Mouse (Mus musculus) myocyte (in vitro differentiated cells): ENCODE data around the gene Scpep1. TPM values are rescaled to one million over a fixed set of nuclear protein-coding genes. Genes with fewer than 3 reads are reported as not detected.
"Not testable (repeated sequence)": the region's sequence is repeated elsewhere in the genome, so short reads cannot be mapped to it uniquely, and the experiment has no call there.

Source experiments
- H3K27me3 ChIP-seq: one replicate; pipeline ENCODE4 v1.6.1; 2011; ENCODE audit not compliant: control insufficient read depth, insufficient read depth, insufficient read length
- H3K36me3 ChIP-seq: one replicate; pipeline ENCODE4 v1.6.1; 2011; ENCODE audit not compliant: control insufficient read depth, insufficient read depth
- H3K4me2 ChIP-seq: one replicate; pipeline ENCODE4 v1.6.1; 2011; ENCODE audit warnings: low read depth, control low read depth
- H3K4me3 ChIP-seq: one replicate; pipeline ENCODE4 v1.5.1; 2011; ENCODE audit warnings: mild to moderate bottlenecking, control low read depth, moderate library complexity
- H3K79me2 ChIP-seq: one replicate; pipeline ENCODE4 v1.6.1; 2011; ENCODE audit not compliant: control insufficient read depth, insufficient read depth
- H3ac ChIP-seq: one replicate; pipeline ENCODE4 v1.6.1; 2011; ENCODE audit not compliant: control insufficient read depth, insufficient read length
- CEBPB ChIP-seq: IDR thresholded peaks from 2 replicates; pipeline ENCODE4 v1.6.1; 2011; ENCODE audit warnings: mild to moderate bottlenecking, moderate library complexity; ENCODE audit not compliant: poor library complexity, insufficient read depth, severe bottlenecking
- E2F4 ChIP-seq: IDR thresholded peaks from one replicate; pipeline ENCODE4 v1.6.1; 2011; ENCODE audit warnings: mild to moderate bottlenecking, control low read depth, moderate library complexity; ENCODE audit not compliant: insufficient read depth
- MAX ChIP-seq: IDR thresholded peaks from one replicate; pipeline ENCODE4 v1.6.1; 2011; ENCODE audit warnings: low read depth, mild to moderate bottlenecking, control low read depth
- MYOD1 ChIP-seq, 3 experiments: IDR thresholded peaks; one replicate each; pipeline ENCODE4 v1.6.1; 2011; ENCODE audit warnings: control low read depth in 2 of 3, low read depth in 2 of 3, mild to moderate bottlenecking in 2 of 3, moderate library complexity in 1 of 3; ENCODE audit not compliant: insufficient read length in 2 of 3, control insufficient read depth in 1 of 3
- MYOG ChIP-seq, 3 experiments: IDR thresholded peaks; one replicate each; pipeline ENCODE4 v1.6.1; 2011; ENCODE audit warnings: control low read depth in 2 of 3, low read depth in 2 of 3, mild to moderate bottlenecking in 2 of 3; ENCODE audit not compliant: insufficient read length in 2 of 3, control insufficient read depth in 1 of 3, insufficient read depth in 1 of 3
- POLR2A ChIP-seq: IDR thresholded peaks from one replicate; pipeline ENCODE4 v1.6.1; 2011; ENCODE audit warnings: low read depth, mild to moderate bottlenecking, control low read depth, moderate library complexity; ENCODE audit not compliant: insufficient read length
- POLR2AphosphoS2 ChIP-seq: IDR thresholded peaks from one replicate; pipeline ENCODE4 v1.6.1; 2011; ENCODE audit warnings: low read depth, control low read depth; ENCODE audit not compliant: insufficient read length
- REST ChIP-seq: IDR thresholded peaks from one replicate; pipeline ENCODE4 v1.6.1; 2011; ENCODE audit warnings: mild to moderate bottlenecking, control low read depth, moderate library complexity; ENCODE audit not compliant: insufficient read depth, insufficient read length
- SRF ChIP-seq: IDR thresholded peaks from one replicate; pipeline ENCODE4 v1.6.1; 2011; ENCODE audit warnings: low read depth; ENCODE audit not compliant: control insufficient read depth, insufficient read length
- TCF12 ChIP-seq: IDR thresholded peaks from one replicate; pipeline ENCODE4 v1.6.1; 2011; ENCODE audit warnings: mild to moderate bottlenecking, control low read depth; ENCODE audit not compliant: poor library complexity, insufficient read depth, severe bottlenecking
- TCF3 ChIP-seq: IDR thresholded peaks from one replicate; pipeline ENCODE4 v1.6.1; 2011; ENCODE audit warnings: low read depth, control low read depth; ENCODE audit not compliant: insufficient read length
- USF1 ChIP-seq: IDR thresholded peaks from one replicate; pipeline ENCODE4 v1.6.1; 2011; ENCODE audit warnings: low read depth, mild to moderate bottlenecking, control low read depth, moderate library complexity
- polyA plus RNA-seq: library from polyadenylated mRNA; unstranded; fragments of >200 nt; fragmentation: generic; extraction: Trizol; gene quantifications from one replicate; pipeline ENCODE4 v1.2.1, GENCODE M21; 2012; ENCODE audit warnings: missing spikeins

Gene Scpep1
- polyA plus RNA-seq, 1 experiment: 172 TPM

- H3K4me3 ChIP-seq, H3K79me2 ChIP-seq, H3ac ChIP-seq, H3K36me3 ChIP-seq, H3K27me3 ChIP-seq, H3K4me2 ChIP-seq: not testable (repeated sequence)
Measured at GRCm38 (mm10) chr11:88892789-88893188, 62.5 kb downstream of the Scpep1 start.

- H3K4me2 ChIP-seq, H3K4me3 ChIP-seq, H3K27me3 ChIP-seq, H3K79me2 ChIP-seq, H3ac ChIP-seq, H3K36me3 ChIP-seq: not testable (repeated sequence)
Measured at GRCm38 (mm10) chr11:88891921-88892561, 63.2 kb downstream of the Scpep1 start.

GRCm38 (mm10) chr11:88891446-88891845 is 63.8 kb downstream of the Scpep1 start:
- not testable (repeated sequence) for H3K4me2 ChIP-seq, H3K79me2 ChIP-seq, H3ac ChIP-seq

GRCm38 (mm10) chr11:88890904-88891303 is 64.4 kb downstream of the Scpep1 start:
- H3ac ChIP-seq, H3K4me3 ChIP-seq, H3K79me2 ChIP-seq, H3K27me3 ChIP-seq, H3K36me3 ChIP-seq, H3K4me2 ChIP-seq: not testable (repeated sequence)

More at GRCm38 (mm10) chr11:88891446-88891845, 63.8 kb downstream of the Scpep1 start:
- H3K36me3 ChIP-seq, H3K4me3 ChIP-seq, H3K27me3 ChIP-seq: not testable (repeated sequence)

GRCm38 (mm10) chr11:88888996-88889395 is 66.3 kb downstream of the Scpep1 start:
- TF ChIP-seq REST: no peak
- no peak for TF ChIP-seq MAX
- no peak for TF ChIP-seq CEBPB
- TF ChIP-seq TCF3: no peak
- TF ChIP-seq POLR2A: no peak
- no peak for TF ChIP-seq TCF12
- TF ChIP-seq USF1: no peak
- TF ChIP-seq MYOD1 (IDR thresholded peaks at IDR 0.05; ENCODE audit: control insufficient read depth in 1 of 3, insufficient read length in 2 of 3, low read depth in 2 of 3): peak in 1 of 3 experiments; percentile 45
- TF ChIP-seq E2F4: no peak
- peak in 1 of 3 experiments; percentile 58 for TF ChIP-seq MYOG (IDR thresholded peaks at IDR 0.05; ENCODE audit: control insufficient read depth in 1 of 3, insufficient read depth in 1 of 3, insufficient read length in 2 of 3, low read depth in 2 of 3)
- no peak for TF ChIP-seq SRF
- TF ChIP-seq POLR2AphosphoS2: no peak
- no peak overlapping the region for H3ac ChIP-seq
- no peak overlapping the region for H3K4me3 ChIP-seq
- H3K27me3 ChIP-seq: no peaks in the 10 kb centered on the region
- no peak overlapping the region for H3K4me2 ChIP-seq
- H3K36me3 ChIP-seq: no peaks in the 10 kb centered on the region
- H3K79me2 ChIP-seq: no peaks in the 10 kb centered on the region

GRCm38 (mm10) chr11:88884376-88885065 is 70.7 kb downstream of the Scpep1 start:
- H3K36me3 ChIP-seq: no peaks in the 10 kb centered on the region
- H3K27me3 ChIP-seq: no peaks in the 10 kb centered on the region
- TF ChIP-seq MAX (no peak), CEBPB (no peak), TCF12 (no peak), POLR2AphosphoS2 (no peak), POLR2A (no peak), REST (no peak), E2F4 (no peak), MYOD1 (IDR thresholded peaks at IDR 0.05; ENCODE audit: control insufficient read depth in 1 of 3, insufficient read length in 2 of 3, low read depth in 2 of 3) (no peak)
- H3K4me3 ChIP-seq: no peak overlapping the region
- no peaks in the 10 kb centered on the region for H3K79me2 ChIP-seq
- H3ac ChIP-seq: no peak overlapping the region
- no peak overlapping the region for H3K4me2 ChIP-seq
